Mouse (Mus musculus) heart, adult 11 months (tissue): Measurements from ENCODE around the gene Gpr183.

Experiments used
- DNase-seq: peaks from one replicate; pipeline ENCODE4 v3.0.0; 2022

Gpr183 gene

GRCm38 (mm10) chr14:121930731-121931383 is 34.1 kb downstream of the Gpr183 start:
- DNase-seq = peak; percentile 65

GRCm38 (mm10) chr14:121929243-121929951 is 35.6 kb downstream of the Gpr183 start:
- peak; percentile 89 for DNase-seq

GRCm38 (mm10) chr14:121928375-121929137 is 36.4 kb downstream of the Gpr183 start:
- DNase-seq = peak; percentile 87

GRCm38 (mm10) chr14:121927451-121927850 is 37.5 kb downstream of the Gpr183 start:
- peak; percentile 86 for DNase-seq

GRCm38 (mm10) chr14:121926901-121927300 is 38.1 kb downstream of the Gpr183 start:
- no peak for DNase-seq

GRCm38 (mm10) chr14:121924876-121925275 is 40.1 kb downstream of the Gpr183 start:
- peak; percentile 59 for DNase-seq

GRCm38 (mm10) chr14:121922731-121923130 is 42.3 kb downstream of the Gpr183 start:
- DNase-seq = peak; percentile 79

- DNase-seq = peak; percentile 76
These were observed 43.0 kb downstream of the Gpr183 start for GRCm38 (mm10) chr14:121922016-121922415.

- DNase-seq = peak; percentile 71
These were observed 44.4 kb downstream of the Gpr183 start for GRCm38 (mm10) chr14:121920511-121921124.

GRCm38 (mm10) chr14:121919752-121920151 is 45.2 kb downstream of the Gpr183 start:
- DNase-seq = peak; percentile 80

- peak; percentile 74 for DNase-seq
These were observed 46.7 kb downstream of the Gpr183 start for GRCm38 (mm10) chr14:121918266-121918665.

GRCm38 (mm10) chr14:121916311-121917094 is 48.5 kb downstream of the Gpr183 start:
- no peak for DNase-seq

GRCm38 (mm10) chr14:121915621-121916020 is 49.4 kb downstream of the Gpr183 start, which contains the start of gene Gpr18:
TSS of gene Gpr18 (minus strand) at chr14:121915781.
- DNase-seq = no peak

- no peak for DNase-seq
These were observed 49.9 kb downstream of the Gpr183 start for GRCm38 (mm10) chr14:121915143-121915542.

- DNase-seq = no peak
These were observed 52.5 kb downstream of the Gpr183 start for GRCm38 (mm10) chr14:121912501-121912900.

- no peak for DNase-seq
These were observed 55.1 kb downstream of the Gpr183 start for GRCm38 (mm10) chr14:121909868-121910267.

GRCm38 (mm10) chr14:121906992-121907681 is 57.9 kb downstream of the Gpr183 start:
- DNase-seq = no peak

GRCm38 (mm10) chr14:121906341-121906991 is 58.5 kb downstream of the Gpr183 start:
- DNase-seq = no peak

GRCm38 (mm10) chr14:121904754-121905153 is 60.2 kb downstream of the Gpr183 start:
- no peak for DNase-seq

GRCm38 (mm10) chr14:121903381-121903876 is 61.6 kb downstream of the Gpr183 start:
- no peak for DNase-seq
